Mouse (Mus musculus): ENCODE measurements around the gene Rnase13. TPM values are rescaled to one million over a fixed set of nuclear protein-coding genes. Genes with fewer than 3 reads are reported as not detected.
"Not testable (repeated sequence)": the region's sequence is repeated elsewhere in the genome, so short reads cannot be mapped to it uniquely, and the experiment has no call there.

Gene Rnase13
- not detected in 2 replicates for polyA plus RNA-seq (2012; ENCODE audit: insufficient read depth, insufficient read length, missing spikeins)

GRCm38 (mm10) chr14:51922571-51922865, at the start of gene Rnase13:
TSS of gene Rnase13 (minus strand) at chr14:51922773.
- no peak within 1 kb of the TSS for H3K4me3 ChIP-seq (ENCODE audit: insufficient read depth, low read depth, low read length)
- H3K4me1 ChIP-seq (ENCODE audit: control insufficient read depth, insufficient read depth, insufficient read length, low read length), result no peaks in the 10 kb centered on the region; the same call in 1 of the 2 replicates
- no peak within 1 kb of the TSS for H3K27ac ChIP-seq (replicated peaks; ENCODE audit: low read depth, low read length)

- no peak overlapping the region for H3K4me3 ChIP-seq (ENCODE audit: insufficient read depth, low read depth, low read length)
- H3K27ac ChIP-seq (replicated peaks; ENCODE audit: low read depth, low read length), result no peak overlapping the region
- H3K4me1 ChIP-seq (ENCODE audit: control insufficient read depth, insufficient read depth, insufficient read length, low read length), result no peaks in the 10 kb centered on the region
Observed at GRCm38 (mm10) chr14:51967400-51967799, 44.8 kb upstream of the Rnase13 start.

GRCm38 (mm10) chr14:51960316-51960715, 37.7 kb upstream of the Rnase13 start:
- no peaks in the 10 kb centered on the region for H3K4me1 ChIP-seq (ENCODE audit: control insufficient read depth, insufficient read depth, insufficient read length, low read length)
- no peak overlapping the region for H3K27ac ChIP-seq (replicated peaks; ENCODE audit: low read depth, low read length)
- H3K4me3 ChIP-seq (ENCODE audit: insufficient read depth, low read depth, low read length), result no peak overlapping the region

- Histone ChIP-seq H3K27ac (replicated peaks; ENCODE audit: low read depth, low read length) (no peak overlapping the region), H3K4me1 (ENCODE audit: control insufficient read depth, insufficient read depth, insufficient read length, low read length) (peaks cover 6% of the 10 kb centered on the region), H3K4me3 (ENCODE audit: insufficient read depth, low read depth, low read length) (no peak overlapping the region)
Observed at GRCm38 (mm10) chr14:51943336-51943735, 20.8 kb upstream of the Rnase13 start.

GRCm38 (mm10) chr14:51942236-51942635, 19.7 kb upstream of the Rnase13 start:
- H3K4me3 ChIP-seq (ENCODE audit: insufficient read depth, low read depth, low read length), result peak overlapping the region; percentile 35
- peaks cover 6% of the 10 kb centered on the region for H3K4me1 ChIP-seq (ENCODE audit: control insufficient read depth, insufficient read depth, insufficient read length, low read length)
- peak overlapping the region; percentile 96 for H3K27ac ChIP-seq (replicated peaks; ENCODE audit: low read depth, low read length)

GRCm38 (mm10) chr14:51941577-51941976, 19.0 kb upstream of the Rnase13 start:
- Histone ChIP-seq H3K4me1 (ENCODE audit: control insufficient read depth, insufficient read depth, insufficient read length, low read length) (peaks cover 6% of the 10 kb centered on the region), H3K27ac (replicated peaks; ENCODE audit: low read depth, low read length) (peak overlapping the region; percentile 99), H3K4me3 (ENCODE audit: insufficient read depth, low read depth, low read length) (peak overlapping the region; percentile 35)

- Histone ChIP-seq H3K27ac (replicated peaks; ENCODE audit: low read depth, low read length) (peak overlapping the region; percentile 99), H3K4me3 (ENCODE audit: insufficient read depth, low read depth, low read length) (peak overlapping the region; percentile 31), H3K4me1 (ENCODE audit: control insufficient read depth, insufficient read depth, insufficient read length, low read length) (peaks cover 6% of the 10 kb centered on the region)
Observed at GRCm38 (mm10) chr14:51940944-51941560, 18.5 kb upstream of the Rnase13 start.

- no peak overlapping the region for H3K4me3 ChIP-seq (ENCODE audit: insufficient read depth, low read depth, low read length)
- no peak overlapping the region for H3K27ac ChIP-seq (replicated peaks; ENCODE audit: low read depth, low read length)
- H3K4me1 ChIP-seq (ENCODE audit: control insufficient read depth, insufficient read depth, insufficient read length, low read length), result peaks cover 6% of the 10 kb centered on the region
Observed at GRCm38 (mm10) chr14:51939005-51939404, 16.4 kb upstream of the Rnase13 start.

- Histone ChIP-seq H3K4me3 (ENCODE audit: insufficient read depth, low read depth, low read length) (no peak overlapping the region), H3K27ac (replicated peaks; ENCODE audit: low read depth, low read length) (no peak overlapping the region), H3K4me1 (ENCODE audit: control insufficient read depth, insufficient read depth, insufficient read length, low read length) (peaks cover 6% of the 10 kb centered on the region; the same call in 1 of the 2 replicates)
Observed at GRCm38 (mm10) chr14:51932092-51933020, 9.8 kb upstream of the Rnase13 start.

GRCm38 (mm10) chr14:51930824-51931223, 8.3 kb upstream of the Rnase13 start:
- Histone ChIP-seq H3K4me3 (ENCODE audit: insufficient read depth, low read depth, low read length) (no peak overlapping the region), H3K4me1 (ENCODE audit: control insufficient read depth, insufficient read depth, insufficient read length, low read length) (peaks cover 6% of the 10 kb centered on the region; the same call in 1 of the 2 replicates), H3K27ac (replicated peaks; ENCODE audit: low read depth, low read length) (no peak overlapping the region)

GRCm38 (mm10) chr14:51929968-51930367, 7.4 kb upstream of the Rnase13 start:
- H3K27ac ChIP-seq (replicated peaks; ENCODE audit: low read depth, low read length), result peak overlapping the region; percentile 35; the same call in 1 of the 2 replicates

GRCm38 (mm10) chr14:51929309-51929943, 6.9 kb upstream of the Rnase13 start:
- peaks cover 6% of the 10 kb centered on the region; the same call in 1 of the 2 replicates for H3K4me1 ChIP-seq (ENCODE audit: control insufficient read depth, insufficient read depth, insufficient read length, low read length)
- H3K27ac ChIP-seq (replicated peaks; ENCODE audit: low read depth, low read length), result peak overlapping the region; percentile 71
- peak overlapping the region; percentile 22; the same call in 1 of the 2 replicates for H3K4me3 ChIP-seq (ENCODE audit: insufficient read depth, low read depth, low read length)

More at GRCm38 (mm10) chr14:51929968-51930367, 7.4 kb upstream of the Rnase13 start:
- peaks cover 6% of the 10 kb centered on the region; the same call in 1 of the 2 replicates for H3K4me1 ChIP-seq (ENCODE audit: control insufficient read depth, insufficient read depth, insufficient read length, low read length)
- peak overlapping the region; percentile 22; the same call in 1 of the 2 replicates for H3K4me3 ChIP-seq (ENCODE audit: insufficient read depth, low read depth, low read length)

- H3K27ac ChIP-seq (replicated peaks; ENCODE audit: low read depth, low read length); H3K4me3 ChIP-seq (ENCODE audit: insufficient read depth, low read depth, low read length): not testable (repeated sequence)
Observed at GRCm38 (mm10) chr14:51926930-51927329, 4.4 kb upstream of the Rnase13 start.

GRCm38 (mm10) chr14:51923492-51923891, 919 bp upstream of the Rnase13 start:
- Histone ChIP-seq H3K4me1 (ENCODE audit: control insufficient read depth, insufficient read depth, insufficient read length, low read length) (no peaks in the 10 kb centered on the region; the same call in 1 of the 2 replicates), H3K27ac (replicated peaks; ENCODE audit: low read depth, low read length) (no peak overlapping the region), H3K4me3 (ENCODE audit: insufficient read depth, low read depth, low read length) (no peak overlapping the region)

More at GRCm38 (mm10) chr14:51926930-51927329, 4.4 kb upstream of the Rnase13 start:
- not testable (repeated sequence) for H3K4me1 ChIP-seq (ENCODE audit: control insufficient read depth, insufficient read depth, insufficient read length, low read length)

- H3K4me3 ChIP-seq (ENCODE audit: insufficient read depth, low read depth, low read length), result no peak overlapping the region
- no peaks in the 10 kb centered on the region; the same call in 1 of the 2 replicates for H3K4me1 ChIP-seq (ENCODE audit: control insufficient read depth, insufficient read depth, insufficient read length, low read length)
- H3K27ac ChIP-seq (replicated peaks; ENCODE audit: low read depth, low read length), result no peak overlapping the region
Observed at GRCm38 (mm10) chr14:51922910-51923309, 337 bp upstream of the Rnase13 start.

Data from brown adipose tissue, adult 24 weeks (tissue).